Mouse (Mus musculus): Measurements from ENCODE around the gene Cd300ld5. TPM values are rescaled to one million over a fixed set of nuclear protein-coding genes. Genes with fewer than 3 reads are reported as not detected.
A peak's percentile ranks its signal among the peaks of the same experiment; 100 is the strongest.
"Not testable (repeated sequence)": the region's sequence is repeated elsewhere in the genome, so short reads cannot be mapped to it uniquely, and the experiment has no call there.

Cd300ld5 gene
- total RNA-seq (2018; cell fraction: chromatin; rRNA removed), result 10 to 100 TPM in 7 of 26 experiments, 1 to 10 TPM in 12, not detected in 7; 1.9 to 25.1 (median 6.3) TPM
- total RNA-seq (2018; cell fraction: cytosol; rRNA removed), result 10 to 100 TPM; 24.2 to 76.5 (median 45.6) TPM
- 10 to 100 TPM in 20 of 26 experiments, 1 to 10 TPM in 5, not detected in 1; 1.9 to 51.3 (median 29.2) TPM for total RNA-seq (2018; cell fraction: nucleus; rRNA removed)
- polyA plus RNA-seq (2018), result 8.7 to 52.5 TPM (median 20.9 TPM) in 3 replicates

- not testable (repeated sequence) for H3K36me3 ChIP-seq (ENCODE audit: inconsistent target); H3K79me2 ChIP-seq (ENCODE audit: inconsistent target); H3K27ac ChIP-seq; H3K4me3 ChIP-seq (ENCODE audit: inconsistent target)
- WGBS (ENCODE audit: missing documents), result no CpG with 5 or more reads among the region's 6 CpGs
Measured at GRCm38 (mm10) chr11:115037669-115038068, at the start of gene Cd300ld5. Cd300ld5 (minus strand) TSS chr11:115037769.

GRCm38 (mm10) chr11:115086213-115086612 is 48.6 kb upstream of the Cd300ld5 start:
- no peaks in the 10 kb centered on the region for H3K79me2 ChIP-seq (ENCODE audit: inconsistent target)
- 38% methylated on average over 7 of the region's 7 CpGs for WGBS (ENCODE audit: missing documents)

GRCm38 (mm10) chr11:115085064-115085463 is 47.5 kb upstream of the Cd300ld5 start:
- no peak overlapping the region for H3K4me3 ChIP-seq (ENCODE audit: inconsistent target)
- H3K36me3 ChIP-seq (ENCODE audit: inconsistent target), result no peaks in the 10 kb centered on the region
- no peaks in the 10 kb centered on the region for H3K79me2 ChIP-seq (ENCODE audit: inconsistent target)
- H3K27ac ChIP-seq, result no peak overlapping the region
- WGBS (ENCODE audit: missing documents), result 94% methylated on average over 6 of the region's 8 CpGs

More at GRCm38 (mm10) chr11:115086213-115086612, 48.6 kb upstream of the Cd300ld5 start:
- Histone ChIP-seq H3K27ac (no peak overlapping the region), H3K4me3 (ENCODE audit: inconsistent target) (no peak overlapping the region), H3K36me3 (ENCODE audit: inconsistent target) (no peaks in the 10 kb centered on the region)

GRCm38 (mm10) chr11:115084595-115084994 is 47.0 kb upstream of the Cd300ld5 start:
- H3K79me2 ChIP-seq (ENCODE audit: inconsistent target), result no peaks in the 10 kb centered on the region
- 79% methylated on average over 12 of the region's 12 CpGs for whole genome bisulfite sequencing (ENCODE audit: missing documents)
- H3K4me3 ChIP-seq (ENCODE audit: inconsistent target), result no peak overlapping the region

GRCm38 (mm10) chr11:115083376-115084139 is 46.0 kb upstream of the Cd300ld5 start:
- no peak overlapping the region for H3K27ac ChIP-seq
- no peak overlapping the region for H3K4me3 ChIP-seq (ENCODE audit: inconsistent target)
- no peaks in the 10 kb centered on the region for H3K36me3 ChIP-seq (ENCODE audit: inconsistent target)
- no peaks in the 10 kb centered on the region for H3K79me2 ChIP-seq (ENCODE audit: inconsistent target)
- WGBS (ENCODE audit: missing documents), result 41% methylated on average over 18 of the region's 18 CpGs

More at GRCm38 (mm10) chr11:115084595-115084994, 47.0 kb upstream of the Cd300ld5 start:
- H3K36me3 ChIP-seq (ENCODE audit: inconsistent target), result no peaks in the 10 kb centered on the region
- H3K27ac ChIP-seq, result no peak overlapping the region

GRCm38 (mm10) chr11:115082196-115082595 is 44.6 kb upstream of the Cd300ld5 start:
- Histone ChIP-seq H3K27ac (no peak overlapping the region), H3K4me3 (ENCODE audit: inconsistent target) (no peak overlapping the region), H3K79me2 (ENCODE audit: inconsistent target) (no peaks in the 10 kb centered on the region), H3K36me3 (ENCODE audit: inconsistent target) (no peaks in the 10 kb centered on the region)
- 74% methylated on average over 6 of the region's 6 CpGs for WGBS (ENCODE audit: missing documents)

GRCm38 (mm10) chr11:115081373-115081772 is 43.8 kb upstream of the Cd300ld5 start:
- Histone ChIP-seq H3K27ac (no peak overlapping the region), H3K79me2 (ENCODE audit: inconsistent target) (no peaks in the 10 kb centered on the region), H3K36me3 (ENCODE audit: inconsistent target) (no peaks in the 10 kb centered on the region), H3K4me3 (ENCODE audit: inconsistent target) (no peak overlapping the region)
- WGBS (ENCODE audit: missing documents), result 69% methylated on average over 3 of the region's 3 CpGs

GRCm38 (mm10) chr11:115080886-115081285 is 43.3 kb upstream of the Cd300ld5 start:
- H3K79me2 ChIP-seq (ENCODE audit: inconsistent target), result no peaks in the 10 kb centered on the region
- H3K4me3 ChIP-seq (ENCODE audit: inconsistent target), result no peak overlapping the region
- 25% methylated on average over 13 of the region's 13 CpGs for WGBS (ENCODE audit: missing documents)
- H3K27ac ChIP-seq, result no peak overlapping the region
- H3K36me3 ChIP-seq (ENCODE audit: inconsistent target), result no peaks in the 10 kb centered on the region

GRCm38 (mm10) chr11:115078680-115079079 is 41.1 kb upstream of the Cd300ld5 start:
- Histone ChIP-seq H3K36me3 (ENCODE audit: inconsistent target) (no peaks in the 10 kb centered on the region), H3K79me2 (ENCODE audit: inconsistent target) (no peaks in the 10 kb centered on the region), H3K27ac (no peak overlapping the region), H3K4me3 (ENCODE audit: inconsistent target) (no peak overlapping the region)
- 87% methylated on average over 5 of the region's 5 CpGs for WGBS (ENCODE audit: missing documents)

- no peak overlapping the region for H3K4me3 ChIP-seq (ENCODE audit: inconsistent target)
- WGBS (ENCODE audit: missing documents), result 100% methylated on average over 1 of the region's 1 CpGs
- no peaks in the 10 kb centered on the region for H3K79me2 ChIP-seq (ENCODE audit: inconsistent target)
- no peak overlapping the region for H3K27ac ChIP-seq
- no peaks in the 10 kb centered on the region for H3K36me3 ChIP-seq (ENCODE audit: inconsistent target)
Measured at GRCm38 (mm10) chr11:115077436-115077835, 39.9 kb upstream of the Cd300ld5 start.

GRCm38 (mm10) chr11:115075859-115076258 is 38.3 kb upstream of the Cd300ld5 start:
- 95% methylated on average over 5 of the region's 5 CpGs for WGBS (ENCODE audit: missing documents)

GRCm38 (mm10) chr11:115075407-115075806 is 37.8 kb upstream of the Cd300ld5 start:
- no peaks in the 10 kb centered on the region for H3K79me2 ChIP-seq (ENCODE audit: inconsistent target)
- no peak overlapping the region for H3K4me3 ChIP-seq (ENCODE audit: inconsistent target)
- no peaks in the 10 kb centered on the region for H3K36me3 ChIP-seq (ENCODE audit: inconsistent target)
- H3K27ac ChIP-seq, result no peak overlapping the region
- WGBS (ENCODE audit: missing documents), result 79% methylated on average over 7 of the region's 7 CpGs

More at GRCm38 (mm10) chr11:115075859-115076258, 38.3 kb upstream of the Cd300ld5 start:
- no peaks in the 10 kb centered on the region for H3K36me3 ChIP-seq (ENCODE audit: inconsistent target)
- no peak overlapping the region for H3K4me3 ChIP-seq (ENCODE audit: inconsistent target)
- no peak overlapping the region for H3K27ac ChIP-seq
- H3K79me2 ChIP-seq (ENCODE audit: inconsistent target), result no peaks in the 10 kb centered on the region

GRCm38 (mm10) chr11:115073002-115073401 is 35.4 kb upstream of the Cd300ld5 start:
- Histone ChIP-seq H3K4me3 (ENCODE audit: inconsistent target) (no peak overlapping the region), H3K79me2 (ENCODE audit: inconsistent target) (no peaks in the 10 kb centered on the region), H3K27ac (peak overlapping the region; percentile 73), H3K36me3 (ENCODE audit: inconsistent target) (no peaks in the 10 kb centered on the region)
- 83% methylated on average over 5 of the region's 5 CpGs for WGBS (ENCODE audit: missing documents)

GRCm38 (mm10) chr11:115071631-115072294 is 34.2 kb upstream of the Cd300ld5 start:
- Histone ChIP-seq H3K79me2 (ENCODE audit: inconsistent target) (no peaks in the 10 kb centered on the region), H3K4me3 (ENCODE audit: inconsistent target) (no peak overlapping the region), H3K27ac (peak overlapping the region; percentile 97), H3K36me3 (ENCODE audit: inconsistent target) (no peaks in the 10 kb centered on the region)
- 6% methylated on average over 13 of the region's 14 CpGs for WGBS (ENCODE audit: missing documents)
